In genomic region chr9:118733601-118734000, GRCm38 (mm10) we compare ENCODE assay signal across 18 mouse cellular contexts.
"Had no signal": no experiment of that assay in that cellular context is flagged by ENCODE, and none has a peak within 500 bp of the region (broad histone marks: within the 10 kb centered on the region; RNA-seq: fewer than 3 reads in every experiment).

No protein-coding gene starts in this region.

- H3K9me3 ChIP-seq: lung, embryonic 15.5 days; midbrain, embryonic 10.5 days; midbrain, embryonic 12.5 days; neural tube, embryonic 13.5 days; neural tube, embryonic 15.5 days had no signal

- ATAC-seq: midbrain, embryonic 16.5 days had no signal

- H3K27me3 ChIP-seq: lung, embryonic 15.5 days; midbrain, embryonic 12.5 days; neural tube, embryonic 13.5 days; neural tube, embryonic 15.5 days had no signal

- H3K4me2 ChIP-seq: lung, embryonic 15.5 days; midbrain, embryonic 12.5 days; neural tube, embryonic 13.5 days; neural tube, embryonic 15.5 days had no signal

- H3K36me3 ChIP-seq: lung, embryonic 15.5 days; midbrain, embryonic 10.5 days; midbrain, embryonic 12.5 days; neural tube, embryonic 13.5 days; neural tube, embryonic 15.5 days had no signal

- H3K9ac ChIP-seq: lung, embryonic 15.5 days; midbrain, embryonic 12.5 days; neural tube, embryonic 13.5 days; neural tube, embryonic 15.5 days had no signal

- H3K27ac ChIP-seq: lung, embryonic 15.5 days; midbrain, embryonic 10.5 days; midbrain, embryonic 12.5 days; neural tube, embryonic 13.5 days; neural tube, embryonic 15.5 days had no signal

- DNase-seq: lung, postnatal 10 days; lung, postnatal 4 days; midbrain, embryonic 14.5 days; retina, postnatal 1 day; right cerebral cortex, adult 18-20 months; right cerebral cortex, postnatal 25 days; right cerebral cortex, postnatal 4 days; spleen, adult 18-20 months; thymus, adult 18-20 months; thymus, postnatal 14 days; thymus, postnatal 36 days had no signal

- H3K4me3 ChIP-seq: lung, embryonic 15.5 days; midbrain, embryonic 10.5 days; midbrain, embryonic 12.5 days; myocyte; neural tube, embryonic 13.5 days; neural tube, embryonic 15.5 days had no signal
